Mouse (Mus musculus) hindbrain, embryonic 10.5 days (tissue): ENCODE results near the gene Smok3c. TPM values are rescaled to one million over a fixed set of nuclear protein-coding genes. Genes with fewer than 3 reads are reported as not detected.

Experiments
- DNase-seq: peaks from one replicate; pipeline ENCODE4 v3.0.0-alpha.2; 2017; ENCODE audit warnings: low spot score
- H3K27ac ChIP-seq: fragments of 300-500 bp; sonication (generic); 2 replicates; pipeline ENCODE4 v1.5.1; 2016; ENCODE audit warnings: mild to moderate bottlenecking, moderate library complexity
- H3K27me3 ChIP-seq: fragments of 300-500 bp; sonication (generic); 2 replicates; pipeline ENCODE4 v1.6.1; 2016; ENCODE audit warnings: mild to moderate bottlenecking; ENCODE audit not compliant: poor library complexity, insufficient read depth, severe bottlenecking
- H3K36me3 ChIP-seq: fragments of 300-500 bp; sonication (generic); 2 replicates; pipeline ENCODE4 v1.6.1; 2016; ENCODE audit warnings: mild to moderate bottlenecking, moderate library complexity
- H3K4me1 ChIP-seq: fragments of 300-500 bp; sonication (generic); replicated peaks from 2 replicates; pipeline ENCODE4 v1.6.1; 2016; ENCODE audit warnings: mild to moderate bottlenecking
- H3K4me3 ChIP-seq: fragments of 300-500 bp; sonication (generic); 2 replicates; pipeline ENCODE4 v1.5.1; 2016; ENCODE audit warnings: mild to moderate bottlenecking, moderate library complexity
- H3K9me3 ChIP-seq: fragments of 300-500 bp; sonication (generic); 2 replicates; pipeline ENCODE4 v1.6.1; 2016; ENCODE audit warnings: mild to moderate bottlenecking, moderate library complexity
- WGBS: fragments of 180-500 bp; shearing (Covaris S2); methylation state at CpG from one replicate; pipeline ENCODE4 v1.1.7; 2016; 5-methylcytosine and 5-hydroxymethylcytosine counted together
- polyA plus RNA-seq: library from polyadenylated mRNA; unstranded; fragments of >200 nt; fragmentation: Nextera tagmentation; extraction: Ambion mirVana; gene quantifications from 2 replicates; pipeline ENCODE4 v1.2.1, GENCODE M21; 2016

Gene Smok3c
- polyA plus RNA-seq, 1 experiment from 2014 or later: not detected

- peaks cover 21% of the 10 kb centered on the region for H3K36me3 ChIP-seq
- WGBS: 94% methylated on average over 2 of the region's 2 CpGs
- H3K27ac ChIP-seq: no peak overlapping the region
- H3K4me1 ChIP-seq: peaks cover 14% of the 10 kb centered on the region
- H3K9me3 ChIP-seq: no peaks in the 10 kb centered on the region
- no peaks in the 10 kb centered on the region for H3K27me3 ChIP-seq
- no peak overlapping the region for H3K4me3 ChIP-seq
- DNase-seq: no peak
Measured at GRCm38 (mm10) chr5:138083936-138084335, 30.9 kb downstream of the Smok3c start.

GRCm38 (mm10) chr5:138084507-138084906 lies 31.5 kb downstream of the Smok3c start:
- H3K4me3 ChIP-seq: peak overlapping the region; percentile 92
- H3K27ac ChIP-seq: peak overlapping the region; percentile 99
- DNase-seq: no peak
- no peaks in the 10 kb centered on the region for H3K27me3 ChIP-seq
- WGBS: 75% methylated on average over 2 of the region's 2 CpGs
- H3K36me3 ChIP-seq: peaks cover 27% of the 10 kb centered on the region
- H3K9me3 ChIP-seq: no peaks in the 10 kb centered on the region
- peaks cover 14% of the 10 kb centered on the region for H3K4me1 ChIP-seq

- H3K36me3 ChIP-seq: peaks cover 29% of the 10 kb centered on the region
- no peaks in the 10 kb centered on the region for H3K9me3 ChIP-seq
- DNase-seq: peak; percentile 88
- under 1% methylated on average over 27 of the region's 27 CpGs for WGBS
- H3K27ac ChIP-seq: peak within 1 kb of the TSS; percentile 99
- no peaks in the 10 kb centered on the region for H3K27me3 ChIP-seq
- peaks cover 14% of the 10 kb centered on the region for H3K4me1 ChIP-seq
- peak within 1 kb of the TSS; percentile 92 for H3K4me3 ChIP-seq
Measured at GRCm38 (mm10) chr5:138084996-138085395, 32.0 kb downstream of the Smok3c start, which contains the start of gene Zkscan1. Gene Zkscan1 (plus strand): TSS chr5:138085084.

- H3K9me3 ChIP-seq: no peaks in the 10 kb centered on the region
- under 1% methylated on average over 18 of the region's 18 CpGs for WGBS
- peaks cover 30% of the 10 kb centered on the region for H3K36me3 ChIP-seq
- no peaks in the 10 kb centered on the region for H3K27me3 ChIP-seq
- peaks cover 14% of the 10 kb centered on the region for H3K4me1 ChIP-seq
- H3K27ac ChIP-seq: peak overlapping the region; percentile 99
- peak overlapping the region; percentile 92 for H3K4me3 ChIP-seq
- DNase-seq: no peak
Measured at GRCm38 (mm10) chr5:138085421-138085911, 32.5 kb downstream of the Smok3c start.

GRCm38 (mm10) chr5:138086842-138087241 lies 33.8 kb downstream of the Smok3c start:
- Histone ChIP-seq H3K4me3 (peak overlapping the region; percentile 92; the same call in 1 of the 2 replicates), H3K4me1 (peaks cover 14% of the 10 kb centered on the region), H3K27ac (no peak overlapping the region), H3K36me3 (peaks cover 30% of the 10 kb centered on the region), H3K27me3 (no peaks in the 10 kb centered on the region), H3K9me3 (no peaks in the 10 kb centered on the region)
- 95% methylated on average over 3 of the region's 3 CpGs for WGBS
- DNase-seq: no peak

- no peaks in the 10 kb centered on the region for H3K9me3 ChIP-seq
- no peaks in the 10 kb centered on the region for H3K27me3 ChIP-seq
- peaks cover 41% of the 10 kb centered on the region for H3K36me3 ChIP-seq
- no peak overlapping the region for H3K4me3 ChIP-seq
- WGBS: 91% methylated on average over 3 of the region's 3 CpGs
- no peak for DNase-seq
- peaks cover 14% of the 10 kb centered on the region for H3K4me1 ChIP-seq
- no peak overlapping the region for H3K27ac ChIP-seq
Measured at GRCm38 (mm10) chr5:138088366-138088765, 35.4 kb downstream of the Smok3c start.

- Histone ChIP-seq H3K27ac (no peak overlapping the region), H3K9me3 (no peaks in the 10 kb centered on the region), H3K4me3 (no peak overlapping the region), H3K36me3 (peaks cover 48% of the 10 kb centered on the region), H3K27me3 (no peaks in the 10 kb centered on the region), H3K4me1 (peaks cover 14% of the 10 kb centered on the region)
- WGBS: 90% methylated on average over 6 of the region's 6 CpGs
- DNase-seq: no peak
Measured at GRCm38 (mm10) chr5:138089108-138089551, 36.1 kb downstream of the Smok3c start.

- DNase-seq: no peak
- H3K4me1 ChIP-seq: peaks cover 11% of the 10 kb centered on the region
- H3K27ac ChIP-seq: no peak overlapping the region
- no peaks in the 10 kb centered on the region for H3K9me3 ChIP-seq
- no peak overlapping the region for H3K4me3 ChIP-seq
- no peaks in the 10 kb centered on the region for H3K27me3 ChIP-seq
- 85% methylated on average over 3 of the region's 3 CpGs for WGBS
- peaks cover 60% of the 10 kb centered on the region for H3K36me3 ChIP-seq
Measured at GRCm38 (mm10) chr5:138090271-138090670, 37.3 kb downstream of the Smok3c start.

GRCm38 (mm10) chr5:138090737-138091136 lies 37.7 kb downstream of the Smok3c start:
- Histone ChIP-seq H3K36me3 (peaks cover 65% of the 10 kb centered on the region), H3K9me3 (no peaks in the 10 kb centered on the region), H3K4me3 (no peak overlapping the region), H3K4me1 (peaks cover 11% of the 10 kb centered on the region), H3K27me3 (no peaks in the 10 kb centered on the region), H3K27ac (no peak overlapping the region)
- WGBS: 95% methylated on average over 5 of the region's 5 CpGs
- DNase-seq: no peak

- Histone ChIP-seq H3K4me1 (no peaks in the 10 kb centered on the region), H3K27ac (no peak overlapping the region), H3K27me3 (no peaks in the 10 kb centered on the region), H3K9me3 (no peaks in the 10 kb centered on the region), H3K36me3 (peaks cover 75% of the 10 kb centered on the region), H3K4me3 (no peak overlapping the region)
- WGBS: 92% methylated on average over 4 of the region's 4 CpGs
- DNase-seq: no peak
Measured at GRCm38 (mm10) chr5:138092771-138093170, 39.8 kb downstream of the Smok3c start.

GRCm38 (mm10) chr5:138094474-138094873 lies 41.5 kb downstream of the Smok3c start:
- no peak overlapping the region for H3K4me3 ChIP-seq
- no peak overlapping the region for H3K27ac ChIP-seq
- DNase-seq: no peak
- WGBS: 94% methylated on average over 6 of the region's 6 CpGs
- peaks cover 75% of the 10 kb centered on the region for H3K36me3 ChIP-seq
- H3K27me3 ChIP-seq: no peaks in the 10 kb centered on the region
- H3K9me3 ChIP-seq: no peaks in the 10 kb centered on the region
- H3K4me1 ChIP-seq: no peaks in the 10 kb centered on the region

- DNase-seq: no peak
- Histone ChIP-seq H3K36me3 (peaks cover 60% of the 10 kb centered on the region), H3K4me3 (no peak overlapping the region), H3K27ac (no peak overlapping the region), H3K9me3 (no peaks in the 10 kb centered on the region), H3K27me3 (no peaks in the 10 kb centered on the region), H3K4me1 (peaks cover 7% of the 10 kb centered on the region; the same call in 1 of the 2 replicates)
- 94% methylated on average over 2 of the region's 2 CpGs for WGBS
Measured at GRCm38 (mm10) chr5:138104976-138105375, 52.0 kb downstream of the Smok3c start.

GRCm38 (mm10) chr5:138107130-138107529 lies 54.1 kb downstream of the Smok3c start:
- no peak for DNase-seq
- 65% methylated on average over 3 of the region's 3 CpGs for WGBS
- H3K36me3 ChIP-seq: peaks cover 39% of the 10 kb centered on the region
- no peaks in the 10 kb centered on the region for H3K9me3 ChIP-seq
- H3K4me1 ChIP-seq: peaks cover 7% of the 10 kb centered on the region; the same call in 1 of the 2 replicates
- H3K27me3 ChIP-seq: no peaks in the 10 kb centered on the region
- H3K27ac ChIP-seq: no peak overlapping the region
- no peak overlapping the region for H3K4me3 ChIP-seq
